Mouse (Mus musculus): ENCODE results near the gene Pla2g12a.

The Pla2g12a gene

DNA sequence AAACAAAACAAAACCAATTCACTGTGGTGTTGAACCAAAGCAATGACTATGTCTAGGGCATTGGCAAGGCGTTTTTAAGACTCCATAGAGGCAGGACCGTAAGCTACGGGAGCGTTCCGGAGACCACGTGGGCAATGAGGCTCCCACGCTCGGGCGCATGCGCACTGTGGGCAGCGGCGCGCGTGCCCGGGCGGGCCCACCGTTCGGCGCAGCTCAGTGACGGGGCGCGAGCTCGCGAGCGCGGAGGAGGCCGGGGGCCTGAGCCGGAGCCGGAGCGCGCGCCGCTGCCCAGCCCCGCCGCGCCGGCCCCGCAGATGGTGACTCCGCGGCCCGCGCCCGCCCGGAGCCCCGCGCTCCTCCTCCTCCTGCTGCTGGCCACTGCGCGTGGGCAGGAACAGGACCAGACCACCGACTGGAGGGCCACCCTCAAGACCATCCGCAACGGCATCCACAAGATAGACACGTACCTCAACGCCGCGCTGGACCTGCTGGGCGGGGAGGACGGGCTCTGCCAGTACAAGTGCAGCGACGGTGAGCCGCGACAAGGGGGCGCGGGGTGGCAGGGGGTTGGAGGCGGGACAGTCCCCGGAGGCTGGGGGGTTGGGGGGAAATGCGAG is at the start of gene Pla2g12a:
Pla2g12a (plus strand) TSS at position 202 of the 617 bp plus-strand sequence.
- peak; percentile 83 for DNase-seq (ENCODE audit: low spot score)

DNA sequence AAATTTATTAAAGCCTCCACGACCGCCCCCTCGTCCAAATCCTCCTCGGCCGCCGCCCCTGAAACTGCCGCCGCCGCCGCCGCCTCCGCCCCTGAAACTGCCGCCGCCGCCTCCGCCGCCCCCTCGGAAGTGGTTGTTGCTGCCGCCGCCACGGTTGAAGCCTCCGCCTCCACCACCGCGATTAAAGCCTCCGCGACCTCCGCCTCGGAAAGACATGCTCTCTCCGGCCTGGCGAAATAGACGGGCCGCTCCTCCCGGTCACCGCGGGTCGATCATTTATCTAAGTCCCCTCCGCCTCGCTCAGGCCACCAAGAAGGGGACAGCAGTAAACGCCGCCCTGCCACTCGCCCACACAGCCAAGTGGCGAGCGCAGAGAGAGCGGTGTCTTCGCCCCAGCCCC is 47.8 kb upstream of the Pla2g12a start:
- DNase-seq (ENCODE audit: low spot score) = no peak

GRCm38 (mm10) chr3:129831035-129831568 is 47.3 kb upstream of the Pla2g12a start, which contains the start of gene Gar1:
Gene Gar1, minus strand, starts transcription at chr3:129831396.
- peak; percentile 93 for DNase-seq (ENCODE audit: low spot score)

- DNase-seq (ENCODE audit: low spot score) = peak; percentile 39
Observed at GRCm38 (mm10) chr3:129835388-129835934, 42.9 kb upstream of the Pla2g12a start, which contains the start of gene Cfi. Gene Cfi, plus strand, starts transcription at chr3:129835884.

DNA sequence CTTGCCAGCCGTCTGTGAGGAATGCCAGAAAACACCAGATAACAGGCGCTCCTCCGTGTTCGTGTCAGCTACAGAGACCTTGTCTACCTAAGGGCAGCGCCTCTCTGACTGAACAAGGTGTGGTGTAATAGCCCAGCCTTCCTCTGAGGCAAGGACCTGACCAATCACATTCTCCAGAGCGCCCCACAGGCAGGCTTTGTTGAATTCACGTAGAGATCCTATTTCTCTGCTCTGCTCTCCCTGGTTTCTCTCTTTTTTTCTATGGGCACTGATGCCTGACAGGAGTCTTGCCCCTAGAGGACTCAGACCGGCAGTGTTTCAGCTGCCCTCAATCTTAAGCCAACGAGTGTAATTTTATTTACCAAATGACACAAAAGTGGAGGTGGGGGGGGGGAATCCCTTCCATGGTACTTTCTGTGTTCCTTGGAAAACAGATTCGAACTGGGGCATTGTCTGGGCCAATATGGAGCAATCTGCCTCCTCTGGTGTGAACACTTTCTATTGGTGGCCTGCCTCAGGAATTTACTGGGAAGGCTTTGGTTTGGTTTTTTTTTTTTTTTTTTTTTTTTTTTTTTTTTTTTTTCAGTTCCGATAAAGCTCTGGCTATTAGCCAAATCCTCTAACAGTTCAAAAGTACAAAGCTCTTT is 42.2 kb upstream of the Pla2g12a start:
- DNase-seq (ENCODE audit: low spot score) = peak; percentile 78

- DNase-seq (ENCODE audit: low spot score) = no peak
Observed at GRCm38 (mm10) chr3:129836965-129837364, 41.4 kb upstream of the Pla2g12a start.

DNA sequence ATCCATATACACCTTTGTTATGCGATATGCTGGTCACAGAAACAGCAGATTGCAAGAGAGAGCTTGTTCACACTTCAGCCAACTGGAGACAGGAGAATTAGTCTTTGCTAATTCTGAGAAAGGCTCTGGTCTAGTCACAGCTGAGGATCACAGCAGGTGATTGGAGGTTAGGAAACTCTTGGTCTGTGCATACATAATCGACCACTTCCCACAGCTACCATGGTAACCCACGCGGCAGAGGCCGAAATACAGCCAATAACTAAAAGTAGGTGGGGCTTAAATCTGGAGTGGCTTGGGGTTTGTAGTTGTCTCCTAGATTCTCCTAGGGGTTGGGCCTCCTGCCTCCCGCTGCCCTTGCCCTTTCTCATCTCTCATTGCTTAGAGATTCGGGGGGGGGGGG is 40.4 kb upstream of the Pla2g12a start:
- DNase-seq (ENCODE audit: low spot score) = peak; percentile 14

- peak; percentile 53 for DNase-seq (ENCODE audit: low spot score)
Observed at GRCm38 (mm10) chr3:129845868-129846267, 32.5 kb upstream of the Pla2g12a start.

GRCm38 (mm10) chr3:129846846-129847245 is 31.6 kb upstream of the Pla2g12a start:
- no peak for DNase-seq (ENCODE audit: low spot score)

- DNase-seq (ENCODE audit: low spot score) = no peak
Observed at GRCm38 (mm10) chr3:129862592-129862991, 15.8 kb upstream of the Pla2g12a start.

DNA sequence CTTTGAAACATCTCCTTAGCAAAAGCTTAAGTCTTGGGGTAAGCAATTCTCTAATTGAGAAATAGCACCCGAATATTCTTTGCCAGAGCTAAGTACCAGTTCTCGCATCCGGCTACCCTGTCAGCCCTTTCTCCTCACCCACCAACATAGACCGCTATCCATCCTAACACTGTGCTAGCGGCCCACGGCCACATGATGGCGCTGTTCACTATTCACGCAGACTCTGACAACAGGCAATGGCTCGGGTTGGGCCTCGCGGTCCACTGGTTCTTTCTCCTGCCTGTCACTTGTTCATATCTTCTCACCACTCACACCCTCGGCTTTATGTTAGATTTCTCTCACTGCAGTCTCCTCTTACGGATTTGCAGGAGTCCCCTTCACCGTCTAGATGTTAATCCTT is 14.7 kb upstream of the Pla2g12a start:
- no peak for DNase-seq (ENCODE audit: low spot score)

DNA sequence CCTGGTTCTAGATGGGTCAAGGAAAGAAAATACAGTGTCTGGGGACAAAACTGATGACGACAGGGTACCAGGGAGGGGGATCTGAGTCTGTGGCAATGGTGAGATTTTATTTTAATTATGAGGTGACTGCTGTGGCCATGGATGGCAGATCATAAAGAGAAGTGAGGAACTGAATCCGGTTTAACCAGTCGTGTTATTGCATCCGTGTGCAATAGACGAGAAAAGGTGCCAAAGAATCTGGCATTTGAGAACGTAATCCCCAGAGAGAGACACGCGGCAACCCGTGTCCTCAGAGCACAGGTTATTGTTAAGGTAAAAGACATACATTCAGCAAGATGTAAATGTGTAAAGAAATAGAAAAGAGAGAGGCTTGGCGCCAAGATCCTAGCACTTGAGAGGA is 1.1 kb upstream of the Pla2g12a start:
- no peak for DNase-seq (ENCODE audit: low spot score)

DNA sequence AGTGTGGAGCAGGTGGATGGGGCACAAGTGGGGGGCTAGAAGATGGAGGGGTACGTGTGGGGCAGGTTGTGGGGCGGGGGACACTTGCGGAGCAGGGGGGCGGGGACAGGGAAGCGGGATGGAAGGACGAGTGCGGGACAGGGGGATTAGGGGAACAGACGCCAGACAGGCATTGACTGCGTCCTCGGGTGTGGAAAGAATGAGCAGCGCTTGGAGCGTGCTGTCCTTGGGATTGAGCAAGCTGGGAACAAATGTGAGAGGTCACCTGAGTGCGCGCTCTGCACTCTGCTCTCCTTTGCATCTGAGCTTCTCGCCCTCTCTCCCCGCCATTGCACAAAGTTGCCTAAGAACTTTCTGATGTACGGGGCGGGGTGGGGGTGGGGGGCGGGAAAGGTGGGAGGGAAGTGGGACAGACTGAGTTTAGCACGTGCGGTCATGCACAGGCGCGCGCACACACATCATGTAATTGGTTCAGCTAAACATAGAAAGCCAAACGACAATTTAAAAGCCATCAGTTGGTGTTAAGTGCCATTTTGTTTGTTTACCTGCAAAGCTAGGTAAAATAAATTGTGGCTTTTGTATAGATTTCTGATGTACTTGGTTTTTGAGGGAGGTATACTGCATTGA is 838 bp downstream of the Pla2g12a start:
- DNase-seq (ENCODE audit: low spot score) = peak; percentile 82

GRCm38 (mm10) chr3:129879913-129880312 is 1.5 kb downstream of the Pla2g12a start:
- no peak for DNase-seq (ENCODE audit: low spot score)

GRCm38 (mm10) chr3:129880925-129881593 is 2.7 kb downstream of the Pla2g12a start:
- no peak for DNase-seq (ENCODE audit: low spot score)

DNA sequence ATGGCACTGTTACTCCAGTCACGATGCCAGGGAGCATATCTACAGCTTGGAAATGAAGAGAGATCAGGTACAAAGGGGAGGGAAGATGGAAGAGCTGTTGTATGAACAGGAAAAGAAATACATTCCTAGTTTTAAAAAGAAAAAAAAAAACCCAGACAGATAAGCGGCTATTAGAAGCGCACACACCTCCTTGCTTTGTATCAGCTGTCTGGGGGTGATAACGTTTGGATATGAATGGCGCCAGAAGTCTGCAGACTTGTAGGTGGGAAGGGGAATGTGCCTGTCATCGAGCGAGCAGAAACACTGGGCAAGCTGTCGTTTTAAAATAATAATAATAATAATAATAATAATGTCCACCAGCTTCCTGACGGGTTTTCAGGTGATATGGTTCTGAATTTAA is 7.2 kb downstream of the Pla2g12a start:
- no peak for DNase-seq (ENCODE audit: low spot score)

DNA sequence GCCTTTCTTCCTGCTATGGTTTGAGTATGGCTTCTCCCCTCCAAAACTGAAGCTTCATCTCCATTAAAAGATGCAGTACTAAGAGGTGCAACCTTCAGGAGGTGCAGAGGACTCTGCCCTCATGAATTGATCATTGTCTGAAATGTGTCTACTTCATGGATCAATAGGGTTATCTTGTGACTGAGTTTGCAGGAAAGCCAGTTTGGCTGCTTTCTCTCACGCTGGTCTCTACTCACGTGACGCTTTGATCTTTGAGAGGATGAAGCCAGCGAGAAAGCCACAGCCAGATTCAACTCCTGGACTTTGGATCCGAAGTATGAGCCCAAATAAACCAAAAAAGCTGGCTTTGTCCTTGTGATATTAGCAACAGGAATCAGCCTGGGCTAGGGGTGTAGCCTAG is 8.0 kb downstream of the Pla2g12a start:
- DNase-seq (ENCODE audit: low spot score) = peak; percentile 75

GRCm38 (mm10) chr3:129887779-129888517 is 9.5 kb downstream of the Pla2g12a start:
- DNase-seq (ENCODE audit: low spot score) = peak; percentile 30

- no peak for DNase-seq (ENCODE audit: low spot score)
Observed at GRCm38 (mm10) chr3:129892003-129892402, 13.6 kb downstream of the Pla2g12a start.

DNA sequence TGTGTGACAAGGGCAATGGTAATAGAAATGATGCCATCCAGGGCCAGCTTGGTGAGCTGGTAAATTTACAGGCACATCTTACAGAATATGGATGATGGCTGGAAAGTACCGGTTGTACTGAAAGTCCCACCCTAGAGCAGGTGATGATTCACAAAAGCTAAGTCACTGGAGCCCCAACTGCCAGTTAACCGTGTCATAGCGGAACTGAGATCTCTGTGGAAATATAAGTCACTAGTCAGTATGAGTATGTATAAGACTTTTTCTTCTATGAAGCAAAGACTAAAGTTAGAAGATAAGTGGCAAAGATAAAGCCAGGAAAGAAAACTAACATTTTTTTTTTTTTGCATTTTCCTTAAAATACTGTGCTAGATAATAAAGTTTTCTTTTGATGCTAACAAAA is 14.7 kb downstream of the Pla2g12a start:
- no peak for DNase-seq (ENCODE audit: low spot score)

DNA sequence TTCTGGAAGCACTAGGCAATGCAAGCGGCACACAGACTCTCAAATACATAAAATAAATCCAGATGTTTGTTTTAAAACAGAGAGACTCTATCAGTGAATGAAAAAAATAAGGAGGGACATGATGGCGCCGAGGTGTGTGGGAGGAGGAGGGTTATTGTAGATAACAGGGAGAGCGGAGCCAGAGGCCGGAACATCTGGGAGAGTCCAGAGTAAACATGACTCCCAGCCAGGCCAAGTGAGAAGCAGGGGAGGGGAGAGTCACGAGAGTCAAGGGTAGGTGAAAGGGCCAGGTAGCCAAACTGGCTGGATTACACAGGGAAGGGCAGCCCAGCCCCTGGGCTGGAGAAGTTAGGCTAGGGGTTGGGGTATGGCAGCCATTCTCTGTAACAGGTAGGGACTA is 18.2 kb downstream of the Pla2g12a start:
- peak; percentile 69 for DNase-seq (ENCODE audit: low spot score)

All from yolk sac, embryonic 10.5 days (tissue).